Mouse (Mus musculus) embryonic facial prominence, embryonic 15.5 days (tissue): ENCODE measurements around the gene Nckap5. TPM values are rescaled to one million over a fixed set of nuclear protein-coding genes. Genes with fewer than 3 reads are reported as not detected.
A peak's percentile ranks its signal among the peaks of the same experiment; 100 is the strongest.

ENCODE experiments used
- ATAC-seq: fragments of 200-750 bp; cut with Nextera tagmentation; 2 replicates; pipeline ENCODE4 v1.8.0; 2017; ENCODE audit warnings: low read depth, moderate TSS enrichment; ENCODE audit not compliant: insufficient number of reproducible peaks, low FRiP score, low TSS enrichment
- H3K27ac ChIP-seq: fragments of 300-500 bp; sonication (generic); replicated peaks from 2 replicates; pipeline ENCODE4 v1.5.1; 2015; ENCODE audit warnings: mild to moderate bottlenecking, inconsistent platforms
- H3K27me3 ChIP-seq: fragments of 300-500 bp; sonication (generic); 2 replicates; pipeline ENCODE4 v1.6.1; 2015; ENCODE audit warnings: inconsistent platforms
- H3K36me3 ChIP-seq: fragments of 300-500 bp; sonication (generic); 2 replicates; pipeline ENCODE4 v1.6.1; 2015; ENCODE audit warnings: mild to moderate bottlenecking, inconsistent platforms
- H3K4me1 ChIP-seq: fragments of 300-500 bp; sonication (generic); 2 replicates; pipeline ENCODE4 v1.6.1; 2015; ENCODE audit warnings: inconsistent platforms
- H3K4me2 ChIP-seq: fragments of 300-500 bp; sonication (generic); replicated peaks from 2 replicates; pipeline ENCODE4 v1.6.1; 2015; ENCODE audit warnings: mild to moderate bottlenecking, inconsistent platforms
- H3K4me3 ChIP-seq: fragments of 300-500 bp; sonication (generic); replicated peaks from 2 replicates; pipeline ENCODE4 v1.5.1; 2015; ENCODE audit warnings: mild to moderate bottlenecking, inconsistent platforms
- H3K9ac ChIP-seq: fragments of 300-500 bp; sonication (generic); 2 replicates; pipeline ENCODE4 v1.6.1; 2015; ENCODE audit warnings: inconsistent platforms
- H3K9me3 ChIP-seq: fragments of 300-500 bp; sonication (generic); replicated peaks from 2 replicates; pipeline ENCODE4 v1.6.1; 2016; ENCODE audit warnings: inconsistent platforms
- WGBS: fragments of 180-500 bp; shearing (Covaris S2); methylation state at CpG from one replicate; pipeline ENCODE4 v1.1.7; 2015; 5-methylcytosine and 5-hydroxymethylcytosine counted together
- polyA plus RNA-seq: library from polyadenylated mRNA; unstranded; fragments of >200 nt; fragmentation: Nextera tagmentation; extraction: Ambion mirVana; gene quantifications from 2 replicates; pipeline ENCODE4 v1.2.1, GENCODE M21; 2015

Nckap5 gene
- polyA plus RNA-seq, 1 experiment from 2014 or later = 9.8 TPM

DNA sequence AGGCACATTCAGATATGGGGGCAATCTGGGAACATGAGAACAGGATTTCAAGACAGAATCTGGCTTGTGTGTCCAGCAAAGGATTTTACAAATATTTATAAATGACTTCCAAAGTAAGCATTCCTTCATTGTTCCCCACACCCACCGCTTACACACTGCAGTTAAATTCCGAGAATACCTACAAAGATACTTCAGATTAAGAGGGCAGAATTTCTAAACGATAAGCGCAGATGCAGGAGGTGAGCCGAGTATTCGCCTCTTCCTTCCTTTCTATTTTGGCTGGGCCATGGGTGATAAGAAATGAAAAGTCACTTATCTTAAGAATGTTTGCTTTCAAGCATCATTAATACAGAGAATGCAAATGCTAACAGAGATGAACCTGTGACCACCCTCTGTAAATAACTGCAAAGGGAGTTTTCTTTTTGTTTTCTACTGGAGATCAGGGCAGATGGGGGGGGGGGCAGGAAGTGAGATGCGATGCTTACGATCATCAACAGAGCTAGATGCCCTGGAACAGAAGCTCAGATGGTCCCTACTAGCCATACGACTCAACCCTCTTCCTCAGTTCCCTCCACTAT, 213.0 kb downstream of the Nckap5 start:
- ATAC-seq = no peak
- Histone ChIP-seq H3K9me3 (no peaks in the 10 kb centered on the region), H3K4me2 (no peak overlapping the region), H3K36me3 (no peaks in the 10 kb centered on the region), H3K27ac (no peak overlapping the region), H3K9ac (no peak overlapping the region), H3K27me3 (no peaks in the 10 kb centered on the region), H3K4me3 (no peak overlapping the region), H3K4me1 (no peaks in the 10 kb centered on the region)
- 81% methylated on average over 9 of the region's 9 CpGs for WGBS

- Histone ChIP-seq H3K4me2 (no peak overlapping the region), H3K4me3 (no peak overlapping the region), H3K9ac (no peak overlapping the region), H3K4me1 (no peaks in the 10 kb centered on the region), H3K27me3 (no peaks in the 10 kb centered on the region), H3K9me3 (no peaks in the 10 kb centered on the region), H3K36me3 (no peaks in the 10 kb centered on the region), H3K27ac (no peak overlapping the region)
- 64% methylated on average over 5 of the region's 5 CpGs for WGBS
- ATAC-seq = no peak
Observed at GRCm38 (mm10) chr1:126616964-126617363, 213.6 kb downstream of the Nckap5 start.

- Histone ChIP-seq H3K4me1 (no peaks in the 10 kb centered on the region), H3K27ac (no peak overlapping the region), H3K4me3 (no peak overlapping the region), H3K36me3 (no peaks in the 10 kb centered on the region), H3K4me2 (no peak overlapping the region), H3K9ac (no peak overlapping the region), H3K27me3 (no peaks in the 10 kb centered on the region), H3K9me3 (no peaks in the 10 kb centered on the region)
- 85% methylated on average over 4 of the region's 4 CpGs for WGBS
- no peak for ATAC-seq
Observed at GRCm38 (mm10) chr1:126612916-126613315, 217.7 kb downstream of the Nckap5 start.

- no peaks in the 10 kb centered on the region for H3K9me3 ChIP-seq
- H3K4me3 ChIP-seq = no peak overlapping the region
- no peaks in the 10 kb centered on the region for H3K27me3 ChIP-seq
- no peak overlapping the region for H3K9ac ChIP-seq
- no peaks in the 10 kb centered on the region for H3K36me3 ChIP-seq
- WGBS = 84% methylated on average over 4 of the region's 4 CpGs
- H3K4me1 ChIP-seq = no peaks in the 10 kb centered on the region
- no peak overlapping the region for H3K27ac ChIP-seq
- ATAC-seq = no peak
- H3K4me2 ChIP-seq = no peak overlapping the region
Observed at GRCm38 (mm10) chr1:126608586-126608985, 222.0 kb downstream of the Nckap5 start.

- H3K9ac ChIP-seq = no peak overlapping the region
- 81% methylated on average over 14 of the region's 14 CpGs for WGBS
- no peaks in the 10 kb centered on the region for H3K27me3 ChIP-seq
- H3K4me1 ChIP-seq = no peaks in the 10 kb centered on the region
- H3K9me3 ChIP-seq = no peaks in the 10 kb centered on the region
- H3K27ac ChIP-seq = no peak overlapping the region
- no peaks in the 10 kb centered on the region for H3K36me3 ChIP-seq
- ATAC-seq = no peak
- no peak overlapping the region for H3K4me3 ChIP-seq
- H3K4me2 ChIP-seq = no peak overlapping the region
Observed at GRCm38 (mm10) chr1:126606189-126607080, 224.2 kb downstream of the Nckap5 start.

DNA sequence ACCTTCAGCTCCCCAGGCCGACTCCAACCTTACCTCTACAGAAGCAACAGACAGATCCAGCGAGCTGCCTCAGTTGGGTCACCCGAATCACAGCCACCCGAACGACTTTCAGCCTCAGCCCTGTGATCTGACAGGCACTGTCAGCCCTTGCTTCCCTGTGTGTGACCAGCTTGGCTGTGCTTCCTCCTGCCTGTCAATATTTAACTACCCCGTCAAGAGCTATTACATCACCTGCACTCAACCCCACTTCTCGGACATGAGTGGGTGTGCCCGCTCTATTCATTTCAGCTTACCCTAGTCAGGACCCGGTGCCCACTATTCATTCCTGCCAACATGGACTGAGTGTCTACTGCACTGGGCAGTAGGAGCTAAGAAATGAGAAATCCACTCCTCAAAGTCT, 226.0 kb downstream of the Nckap5 start:
- no peaks in the 10 kb centered on the region for H3K27me3 ChIP-seq
- no peaks in the 10 kb centered on the region for H3K4me1 ChIP-seq
- ATAC-seq = no peak
- H3K27ac ChIP-seq = no peak overlapping the region
- no peaks in the 10 kb centered on the region for H3K9me3 ChIP-seq
- no peak overlapping the region for H3K4me2 ChIP-seq
- H3K4me3 ChIP-seq = no peak overlapping the region
- H3K36me3 ChIP-seq = no peaks in the 10 kb centered on the region
- 74% methylated on average over 9 of the region's 9 CpGs for WGBS
- no peak overlapping the region for H3K9ac ChIP-seq

- Histone ChIP-seq H3K27me3 (no peaks in the 10 kb centered on the region), H3K27ac (no peak overlapping the region), H3K4me2 (no peak overlapping the region), H3K9ac (no peak overlapping the region), H3K36me3 (no peaks in the 10 kb centered on the region), H3K4me1 (no peaks in the 10 kb centered on the region), H3K4me3 (no peak overlapping the region), H3K9me3 (no peaks in the 10 kb centered on the region)
- no peak for ATAC-seq
- 77% methylated on average over 7 of the region's 7 CpGs for WGBS
Observed at GRCm38 (mm10) chr1:126603771-126604515, 226.7 kb downstream of the Nckap5 start.

DNA sequence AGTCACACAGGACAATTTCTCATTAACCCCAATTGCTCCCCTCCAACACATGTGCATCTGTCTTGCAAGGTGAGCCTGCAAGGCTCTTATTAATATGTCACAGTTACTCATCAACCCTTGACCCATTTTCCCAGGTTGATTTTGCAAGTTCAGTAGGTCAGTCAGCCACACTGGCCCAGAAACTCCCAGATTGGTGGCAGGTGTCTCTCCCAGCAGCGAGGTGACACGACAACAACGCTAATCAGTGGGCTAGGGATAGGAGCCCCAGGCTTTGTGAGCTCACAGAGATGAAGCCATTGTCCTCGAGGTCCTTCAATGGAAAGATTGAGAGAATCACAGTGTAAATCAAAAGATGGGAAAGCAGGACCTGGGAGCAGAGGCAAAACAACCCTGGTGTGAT, 230.0 kb downstream of the Nckap5 start:
- Histone ChIP-seq H3K9me3 (no peaks in the 10 kb centered on the region), H3K4me3 (no peak overlapping the region), H3K36me3 (no peaks in the 10 kb centered on the region), H3K27ac (no peak overlapping the region), H3K4me2 (no peak overlapping the region), H3K9ac (no peak overlapping the region), H3K27me3 (no peaks in the 10 kb centered on the region), H3K4me1 (no peaks in the 10 kb centered on the region)
- WGBS = 46% methylated on average over 4 of the region's 4 CpGs
- ATAC-seq = no peak

DNA sequence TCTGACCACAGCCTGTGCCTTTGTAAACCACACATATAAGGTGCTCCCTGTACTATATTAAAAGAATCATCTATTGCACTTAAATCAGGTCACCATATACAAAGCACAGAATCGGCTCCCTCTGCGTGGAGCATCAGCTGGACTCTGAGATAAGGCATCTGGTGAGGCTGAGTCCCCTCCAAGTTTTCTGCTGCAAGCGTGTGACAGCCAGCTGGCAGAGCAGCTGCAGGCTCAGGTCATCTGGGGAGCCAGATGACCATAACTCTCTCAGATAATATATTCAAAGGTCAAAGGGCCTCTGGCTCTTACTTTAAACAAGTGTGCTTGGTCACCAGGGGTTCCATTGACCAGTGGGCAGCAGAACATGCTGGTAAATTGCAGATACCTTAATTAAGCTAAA, 233.2 kb downstream of the Nckap5 start:
- WGBS = 53% methylated on average over 3 of the region's 3 CpGs
- ATAC-seq = no peak
- peaks cover 8% of the 10 kb centered on the region for H3K4me1 ChIP-seq

DNA sequence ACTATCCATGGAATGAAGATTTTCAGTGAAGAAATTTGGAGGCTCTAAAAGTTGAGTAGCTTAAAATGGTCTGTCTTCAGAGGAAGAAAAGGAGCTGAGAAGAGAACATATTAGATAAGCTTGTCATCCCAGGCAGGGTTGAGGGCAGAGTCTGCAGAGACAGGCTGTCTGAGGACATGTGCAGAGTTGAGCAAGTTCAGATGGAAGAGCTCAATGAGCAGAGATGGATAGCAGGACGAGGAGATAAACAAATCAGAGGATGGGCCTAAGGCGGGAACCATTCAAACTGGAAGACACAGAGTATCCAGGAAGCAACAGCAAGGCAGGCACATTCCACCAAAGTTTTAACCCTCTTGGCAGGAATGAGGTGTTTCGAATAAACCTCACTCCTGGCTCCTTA, 235.8 kb downstream of the Nckap5 start:
- Histone ChIP-seq H3K4me3 (no peak overlapping the region), H3K27ac (no peak overlapping the region), H3K9me3 (no peaks in the 10 kb centered on the region), H3K9ac (no peak overlapping the region), H3K36me3 (no peaks in the 10 kb centered on the region), H3K4me2 (no peak overlapping the region), H3K4me1 (peaks cover 8% of the 10 kb centered on the region), H3K27me3 (no peaks in the 10 kb centered on the region)
- ATAC-seq = no peak
- WGBS = 85% methylated on average over 3 of the region's 3 CpGs

More for the DNA sequence above, 233.2 kb downstream of the Nckap5 start:
- Histone ChIP-seq H3K27me3 (no peaks in the 10 kb centered on the region), H3K4me3 (no peak overlapping the region), H3K36me3 (no peaks in the 10 kb centered on the region), H3K9me3 (no peaks in the 10 kb centered on the region), H3K27ac (no peak overlapping the region), H3K9ac (no peak overlapping the region), H3K4me2 (no peak overlapping the region)

- peak overlapping the region; percentile 41; the same call in 1 of the 2 replicates for H3K27ac ChIP-seq
- WGBS = 39% methylated on average over 7 of the region's 7 CpGs
- no peak for ATAC-seq
- H3K27me3 ChIP-seq = no peaks in the 10 kb centered on the region
- H3K9me3 ChIP-seq = no peaks in the 10 kb centered on the region
- peaks cover 8% of the 10 kb centered on the region for H3K4me1 ChIP-seq
- H3K9ac ChIP-seq = no peak overlapping the region
- H3K36me3 ChIP-seq = no peaks in the 10 kb centered on the region
- H3K4me2 ChIP-seq = no peak overlapping the region
- H3K4me3 ChIP-seq = no peak overlapping the region
Observed at GRCm38 (mm10) chr1:126593044-126593805, 237.4 kb downstream of the Nckap5 start.
